Mouse (Mus musculus): ENCODE data around the gene 2200002D01Rik.

DNA sequence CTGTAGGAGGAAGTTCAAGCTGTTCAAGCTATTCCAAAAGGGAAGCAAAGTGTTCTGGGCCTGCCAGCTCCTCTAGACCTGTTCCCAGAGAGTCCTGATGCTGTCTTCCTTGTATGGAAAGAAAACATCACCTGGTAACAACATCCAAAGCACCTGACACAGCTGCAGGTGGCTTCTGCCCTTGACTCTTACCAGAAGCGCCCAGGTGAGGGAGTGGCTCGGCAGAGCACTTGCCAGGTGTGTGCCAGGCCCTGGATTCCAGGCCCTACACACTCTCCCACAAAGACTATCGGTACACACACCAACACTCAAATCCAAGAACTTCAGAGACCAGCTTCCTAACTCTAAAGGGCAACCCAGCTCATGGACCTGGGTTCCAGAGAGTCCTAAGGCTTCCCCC is 15.6 kb upstream of the 2200002D01Rik start:
- TF ChIP-seq CTCF (IDR thresholded peaks at IDR 0.05; ENCODE audit: insufficient read depth, low read length) (no peak), POLR2A (IDR thresholded peaks at IDR 0.05; ENCODE audit: borderline replicate concordance, extremely low read depth, low read depth, low read length) (no peak)

Measured in lung, adult 2 months (tissue).